ENCODE assay signal across 24 mouse cellular contexts in the genomic region with DNA sequence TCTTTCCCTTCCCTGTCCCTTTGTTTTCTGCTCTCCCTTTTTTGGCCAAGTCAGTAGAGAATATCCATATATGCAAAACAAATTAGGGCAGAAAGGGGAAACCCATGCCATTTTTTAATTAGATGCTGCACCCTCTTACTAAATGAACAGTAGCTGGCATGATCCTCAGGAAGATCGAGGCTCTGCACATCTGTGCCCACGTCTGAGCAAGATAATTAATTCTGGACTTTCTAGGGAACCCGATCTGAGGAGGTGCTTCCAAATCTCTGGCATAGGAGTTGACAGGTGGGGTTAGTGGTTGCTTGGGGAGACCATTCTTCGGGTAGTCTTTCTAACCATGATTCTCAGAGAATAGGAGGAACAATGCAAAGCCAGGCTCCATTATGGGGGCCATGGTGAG.
"Had no signal": no experiment of that assay in that cellular context is flagged by ENCODE, and none has a peak within 500 bp of the region (broad histone marks: within the 10 kb centered on the region; RNA-seq: fewer than 3 reads in every experiment).

No protein-coding gene starts in this region.

- H3K36me3 ChIP-seq: limb, embryonic 10.5 days; limb, embryonic 13.5 days; liver, embryonic 12.5 days; liver, embryonic 15.5 days; lung, embryonic 15.5 days; midbrain, embryonic 10.5 days had no signal

- DNase-seq: kidney, adult 9 months; kidney, postnatal 14 days; layer of hippocampus, adult 9-11 months; liver; lung, adult 18-20 months; lung, postnatal 10 days; lung, postnatal 36 days; right cerebral cortex, adult 18-20 months; right cerebral cortex, postnatal 14 days; right cerebral cortex, postnatal 4 days; thymus, adult 2 months; thymus, postnatal 25 days had no signal

- H3K9ac ChIP-seq: limb, embryonic 13.5 days; liver, embryonic 12.5 days; liver, embryonic 15.5 days; lung, embryonic 15.5 days; midbrain, embryonic 13.5 days had no signal

- H3K4me2 ChIP-seq: limb, embryonic 13.5 days; liver, embryonic 12.5 days; liver, embryonic 15.5 days; lung, embryonic 15.5 days; midbrain, embryonic 13.5 days had no signal

- H3K9me3 ChIP-seq: limb, embryonic 10.5 days; limb, embryonic 13.5 days; liver, embryonic 12.5 days; liver, embryonic 15.5 days; lung, embryonic 15.5 days; megakaryocyte, embryonic 14.5 days; midbrain, embryonic 10.5 days; midbrain, embryonic 13.5 days had no signal

- ATAC-seq: liver, embryonic 12.5 days; midbrain, embryonic 13.5 days; midbrain, embryonic 16.5 days had no signal

- H3K27ac ChIP-seq: layer of hippocampus, adult 2 months; limb, embryonic 10.5 days; limb, embryonic 13.5 days; liver, embryonic 12.5 days; liver, embryonic 15.5 days; lung, embryonic 15.5 days; midbrain, embryonic 10.5 days; midbrain, embryonic 13.5 days; stomach, postnatal 0 days had no signal

- H3K4me1 ChIP-seq: limb, embryonic 13.5 days; liver, embryonic 12.5 days; liver, embryonic 15.5 days; lung, embryonic 15.5 days; megakaryocyte, embryonic 14.5 days had no signal

- H3K4me3 ChIP-seq: layer of hippocampus, adult 2 months; limb, embryonic 10.5 days; limb, embryonic 13.5 days; liver, embryonic 12.5 days; liver, embryonic 15.5 days; lung, embryonic 15.5 days; megakaryocyte, embryonic 14.5 days; midbrain, embryonic 10.5 days; midbrain, embryonic 13.5 days; myocyte had no signal

- H3K27me3 ChIP-seq: liver, embryonic 12.5 days; liver, embryonic 15.5 days; megakaryocyte, embryonic 14.5 days had no signal
